Mouse (Mus musculus): ENCODE results near the gene Obp2b. TPM values are rescaled to one million over a fixed set of nuclear protein-coding genes. Genes with fewer than 3 reads are reported as not detected.
A peak's percentile ranks its signal among the peaks of the same experiment; 100 is the strongest.
"Not testable (repeated sequence)": the region's sequence is repeated elsewhere in the genome, so short reads cannot be mapped to it uniquely, and the experiment has no call there.

The Obp2b gene
- not detected for total RNA-seq (2021)
- long read RNA-seq, experiment 1 = 0 reads
- long read RNA-seq, experiment 2 = 0 reads

DNA sequence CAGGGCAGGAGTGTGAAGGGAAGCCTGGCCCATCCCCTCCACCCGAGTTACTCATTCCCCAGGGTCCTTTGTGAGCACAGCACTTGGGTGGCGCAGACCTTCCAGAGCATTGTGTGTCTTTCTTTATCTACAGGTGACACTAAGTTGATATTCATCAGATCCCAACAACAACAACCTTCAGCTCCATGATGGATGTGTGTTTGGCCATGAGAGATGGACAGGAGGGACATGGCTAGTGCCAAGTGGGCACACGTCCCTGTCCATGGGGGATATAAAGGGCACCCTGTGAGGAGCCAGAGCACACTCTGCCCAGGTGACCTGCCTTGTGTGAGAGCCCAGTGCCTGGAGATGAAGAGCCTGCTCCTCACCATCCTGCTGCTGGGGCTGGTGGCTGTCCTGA is at the start of gene Obp2b:
Obp2b (plus strand) TSS at position 301 of the 400 bp plus-strand sequence.
- DNase-seq; intact Hi-C loops (cut with DNase I); H3K27ac ChIP-seq; H3K4me3 ChIP-seq: not testable (repeated sequence)

DNA sequence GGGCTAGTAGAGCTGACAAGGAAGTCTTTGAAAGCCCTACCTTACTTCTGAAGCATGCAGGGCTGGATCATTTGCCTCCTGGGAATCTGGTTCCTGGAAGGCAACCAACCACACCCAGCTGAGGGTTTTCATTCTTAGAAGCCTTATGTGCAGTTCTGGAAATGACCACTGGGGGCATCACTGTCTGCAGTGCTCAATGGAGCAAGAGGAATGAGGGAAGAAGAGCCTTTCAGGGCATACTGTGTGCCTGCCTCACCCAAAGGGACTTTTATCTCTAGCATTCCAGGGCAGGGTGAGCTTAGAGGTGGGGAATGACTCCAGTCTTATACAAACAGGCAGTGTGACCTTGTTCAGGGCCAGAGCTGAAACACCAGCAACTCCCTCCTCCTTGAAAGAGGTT is 42.2 kb upstream of the Obp2b start:
- peak; percentile 74 for DNase-seq
- intact Hi-C loops (cut with DNase I) = no loop called here
- H3K27ac ChIP-seq = no peak overlapping the region
- H3K4me3 ChIP-seq = no peak overlapping the region
- TF ChIP-seq CTCF (IDR thresholded peaks at IDR 0.05) = peak; percentile 86

DNA sequence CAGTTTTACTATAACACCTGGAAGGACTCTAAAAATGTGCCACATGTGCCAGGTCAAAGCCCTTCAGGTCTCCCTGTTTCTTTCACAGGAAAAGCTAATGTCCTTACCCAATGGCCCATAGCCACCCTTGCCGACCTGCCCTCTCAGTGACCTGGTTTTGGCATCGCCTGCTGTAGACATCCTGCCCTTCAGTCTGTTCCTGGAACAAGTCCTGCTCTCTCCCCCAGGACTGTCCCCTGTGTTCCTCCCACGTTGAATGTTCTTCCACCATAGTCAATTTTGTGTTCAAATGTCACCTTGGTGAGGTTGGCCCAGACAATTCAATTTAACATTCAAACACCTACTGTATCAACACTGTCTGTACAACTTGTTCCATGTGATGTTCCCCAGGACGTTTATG is 39.9 kb upstream of the Obp2b start:
- intact Hi-C loops (cut with DNase I) = no loop called here
- no peak for DNase-seq
- Histone ChIP-seq H3K4me3 (no peak overlapping the region), H3K27ac (no peak overlapping the region)
- no peak for TF ChIP-seq CTCF (IDR thresholded peaks at IDR 0.05)

DNA sequence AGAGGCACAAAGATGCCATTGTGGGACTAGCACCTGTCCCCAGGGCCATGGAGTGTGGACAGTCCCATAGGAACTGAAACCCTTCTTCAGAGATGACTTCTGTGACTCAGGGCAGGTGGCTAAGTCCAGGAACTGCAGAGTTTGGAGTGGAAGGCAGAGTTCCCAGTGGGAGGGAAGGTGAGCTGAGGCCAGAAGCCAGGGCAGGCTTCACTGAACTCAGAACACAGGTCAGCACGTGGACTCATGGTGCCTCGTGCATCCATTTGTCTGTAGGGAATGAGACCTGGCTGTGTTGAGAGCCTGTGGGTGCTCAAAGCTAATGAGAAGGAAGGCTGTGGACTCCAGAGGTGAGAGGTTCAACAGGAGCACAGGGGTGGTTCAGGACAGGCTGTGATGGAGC is 38.1 kb upstream of the Obp2b start:
- no peak for TF ChIP-seq CTCF (IDR thresholded peaks at IDR 0.05)
- no peak overlapping the region for H3K27ac ChIP-seq
- intact Hi-C loops (cut with DNase I) = loop anchor here (2.0 kb wide), 1 partner anchor 54 kb away; no protein-coding TSS in a partner anchor
- no peak overlapping the region for H3K4me3 ChIP-seq
- DNase-seq = no peak

DNA sequence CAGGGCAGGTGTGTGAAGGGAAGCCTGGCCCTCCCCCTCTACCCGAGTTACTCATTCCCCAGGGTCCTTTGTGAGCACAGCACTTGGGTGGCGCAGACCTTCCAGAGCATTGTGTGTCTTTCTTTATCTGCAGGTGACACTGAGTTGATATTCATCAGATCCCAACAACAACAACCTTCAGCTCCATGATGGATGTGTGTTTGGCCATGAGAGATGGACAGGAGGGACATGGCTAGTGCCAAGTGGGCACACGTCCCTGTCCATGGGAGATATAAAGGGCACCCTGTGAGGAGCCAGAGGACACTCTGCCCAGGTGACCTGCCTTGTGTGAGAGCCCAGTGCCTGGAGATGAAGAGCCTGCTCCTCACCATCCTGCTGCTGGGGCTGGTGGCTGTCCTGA is 37.1 kb upstream of the Obp2b start, which contains the start of gene Obp2a:
Obp2a (plus strand) TSS at position 301 of the 400 bp plus-strand sequence.
- H3K27ac ChIP-seq, H3K4me3 ChIP-seq, DNase-seq: not testable (repeated sequence)
- intact Hi-C loops (cut with DNase I) = loop anchor here (2.0 kb wide), 1 partner anchor 53 kb away; no protein-coding TSS in a partner anchor

DNA sequence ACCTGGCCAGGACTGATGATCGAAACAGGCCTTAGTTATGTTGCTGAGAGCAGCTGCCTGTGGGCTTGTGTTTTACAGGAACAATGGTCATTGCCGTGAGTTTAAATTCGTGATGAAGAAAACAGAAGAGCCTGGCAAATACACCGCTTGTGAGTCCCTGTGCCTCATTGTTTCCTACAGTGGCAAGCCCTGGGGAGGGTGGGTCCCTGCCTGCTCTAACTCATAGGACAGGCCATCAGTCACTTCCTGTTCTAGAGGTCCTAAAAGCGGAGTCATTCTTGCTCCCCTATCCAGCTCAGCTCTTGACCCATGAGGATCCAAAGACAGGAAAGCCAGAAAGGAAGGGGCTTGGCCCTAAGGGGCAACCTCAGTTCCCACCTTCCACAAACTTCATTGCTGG is 35.8 kb upstream of the Obp2b start:
- TF ChIP-seq CTCF (IDR thresholded peaks at IDR 0.05) = no peak
- Histone ChIP-seq H3K4me3 (no peak overlapping the region), H3K27ac (no peak overlapping the region; the same call in 1 of the 2 replicates)
- DNase-seq = no peak
- intact Hi-C loops (cut with DNase I) = no loop called here

DNA sequence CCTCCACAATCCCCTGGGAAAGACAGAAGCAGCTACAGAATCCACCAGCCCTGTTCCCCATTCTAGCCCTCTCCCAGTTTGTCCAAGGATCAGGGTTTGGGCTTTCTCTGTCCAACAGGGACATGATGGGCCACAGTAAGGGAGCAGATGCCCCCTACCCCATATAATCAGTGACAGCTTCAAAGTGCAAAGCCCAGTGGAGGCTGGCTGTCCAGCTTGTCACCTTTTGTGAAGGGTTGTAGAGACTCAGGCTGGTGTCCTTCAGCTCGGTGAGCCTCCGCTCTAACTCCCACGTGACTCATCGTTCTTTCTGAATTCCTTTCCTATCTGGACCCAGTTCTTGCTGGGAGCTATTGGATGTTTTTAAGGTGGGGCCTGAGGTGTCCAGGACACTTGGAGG is 33.1 kb upstream of the Obp2b start:
- no peak overlapping the region for H3K4me3 ChIP-seq
- H3K27ac ChIP-seq = no peak overlapping the region
- TF ChIP-seq CTCF (IDR thresholded peaks at IDR 0.05) = no peak
- intact Hi-C loops (cut with DNase I) = no loop called here
- DNase-seq = no peak

DNA sequence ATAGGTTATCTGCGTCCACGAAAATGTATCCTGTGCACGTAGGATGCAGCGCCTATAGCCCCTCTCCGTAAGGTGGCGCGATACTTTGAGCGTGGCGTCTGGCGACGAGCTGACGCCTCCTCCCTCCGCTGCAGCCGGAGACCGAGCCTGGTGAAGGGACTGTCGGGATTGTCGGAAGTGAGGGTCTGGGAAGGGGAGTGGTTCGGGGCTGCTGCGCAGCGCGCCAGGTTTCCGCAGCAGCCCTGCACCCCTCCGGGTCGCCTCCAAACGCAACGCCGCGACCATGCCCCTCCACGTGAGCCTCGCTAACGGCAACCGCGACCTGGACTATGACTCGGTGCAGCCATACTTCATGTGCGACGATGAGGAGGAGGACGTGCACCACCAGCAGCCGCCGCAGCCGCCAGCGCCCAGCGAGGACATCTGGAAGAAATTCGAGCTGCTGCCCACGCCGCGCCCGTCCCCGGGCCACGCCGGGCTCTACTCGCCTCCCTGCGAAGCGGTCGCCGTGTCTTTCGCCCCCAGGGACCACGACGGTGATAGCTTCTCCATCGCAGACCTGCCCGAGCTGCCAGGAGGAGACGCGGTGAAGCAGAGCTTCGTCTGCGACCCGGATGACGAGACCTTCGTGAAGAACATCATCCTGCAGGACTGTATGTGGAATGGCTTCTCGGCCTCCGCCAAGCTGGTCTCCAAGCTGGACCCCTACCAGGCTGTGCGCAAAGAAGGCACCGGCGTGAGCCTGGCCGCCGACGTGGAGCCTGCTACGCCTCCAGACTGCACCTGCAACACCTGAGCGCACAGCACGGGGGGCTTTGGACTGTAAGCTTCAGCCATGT is 29.9 kb upstream of the Obp2b start, which contains the start of gene Bmyc:
Bmyc (plus strand) TSS at position 97 of the 839 bp plus-strand sequence.
- H3K4me3 ChIP-seq = peak within 1 kb of the TSS; percentile 78
- peak; percentile 84 for DNase-seq
- peak; percentile 59 for TF ChIP-seq CTCF (IDR thresholded peaks at IDR 0.05)
- intact Hi-C loops (cut with DNase I) = loop anchor here (5.0 kb wide), 1 partner anchor 50 kb away; the partner anchor contains the start of gene Lcn5
- H3K27ac ChIP-seq = peak within 1 kb of the TSS; percentile 89

DNA sequence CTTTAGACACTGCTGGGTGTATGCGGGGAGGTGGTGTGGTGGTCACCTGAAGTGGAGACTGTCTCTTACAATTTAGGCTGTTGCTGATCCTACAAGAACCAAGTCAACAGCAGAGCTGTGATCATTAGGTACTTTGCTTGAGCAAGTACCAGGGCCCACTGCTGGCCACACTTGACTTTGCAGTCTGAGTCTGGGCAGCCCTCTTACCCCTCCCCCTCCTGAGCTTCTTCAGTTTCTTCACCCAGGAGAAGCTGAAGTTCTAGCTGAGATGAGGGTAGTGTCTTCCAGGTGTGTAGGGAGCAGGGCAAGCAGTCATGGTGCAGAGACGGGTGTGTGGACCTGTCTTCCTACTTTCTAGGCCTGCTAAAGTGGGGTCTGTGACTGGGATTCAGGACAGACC is 28.7 kb upstream of the Obp2b start:
- intact Hi-C loops (cut with DNase I) = loop anchor here (5.0 kb wide), 1 partner anchor 51 kb away; the partner anchor contains the start of gene Lcn5
- Histone ChIP-seq H3K27ac (peak overlapping the region; percentile 61), H3K4me3 (peak overlapping the region; percentile 78)
- DNase-seq = peak; percentile 70
- peak; percentile 55 for TF ChIP-seq CTCF (IDR thresholded peaks at IDR 0.05)

DNA sequence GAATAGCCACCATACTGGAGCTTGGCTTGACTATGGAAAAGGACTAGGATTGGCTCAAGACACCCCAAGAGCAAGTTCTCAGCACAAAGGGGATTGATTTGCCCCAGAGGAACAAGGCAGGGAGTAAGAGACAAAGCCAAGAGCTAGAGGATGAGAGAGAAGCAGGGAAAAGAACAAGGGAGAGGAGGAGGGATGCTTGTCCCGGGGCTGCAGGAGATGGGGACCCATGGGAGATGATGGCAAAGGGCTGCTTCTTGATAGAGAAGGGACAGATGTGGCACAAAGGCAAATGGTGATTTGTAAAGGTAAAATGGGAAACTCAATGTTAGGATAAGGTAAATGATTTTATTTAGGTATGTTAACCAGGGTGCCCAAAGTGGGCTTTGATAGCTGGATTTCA is 27.8 kb upstream of the Obp2b start:
- intact Hi-C loops (cut with DNase I) = loop anchor here (5.0 kb wide), 1 partner anchor 52 kb away; the partner anchor contains the start of gene Lcn5
- not testable (repeated sequence) for H3K4me3 ChIP-seq, DNase-seq
- H3K27ac ChIP-seq = peak overlapping the region; percentile 17; the same call in 1 of the 2 replicates

DNA sequence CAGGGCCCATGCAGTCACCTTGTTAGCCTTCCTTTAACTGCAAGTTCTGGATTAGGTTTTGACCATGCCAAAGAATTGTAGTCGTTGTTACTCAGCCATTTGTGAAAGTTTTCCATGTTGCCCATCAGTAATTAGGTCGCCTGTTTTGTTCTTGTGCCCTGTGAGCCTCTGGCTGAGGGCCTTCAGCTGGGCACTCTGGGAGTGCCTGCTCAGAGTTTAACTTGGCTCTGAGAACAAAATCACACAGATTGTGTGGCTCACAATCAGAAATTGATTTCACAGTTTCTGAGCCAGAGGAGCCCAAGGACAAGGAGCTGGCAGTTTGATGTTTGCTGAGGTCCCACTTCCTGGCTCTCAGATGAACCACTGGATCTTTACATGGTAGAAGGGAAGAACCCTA is 27.0 kb upstream of the Obp2b start:
- intact Hi-C loops (cut with DNase I) = loop anchor here (5.0 kb wide), 1 partner anchor 52 kb away; the partner anchor contains the start of gene Lcn5
- not testable (repeated sequence) for H3K4me3 ChIP-seq, DNase-seq, H3K27ac ChIP-seq

DNA sequence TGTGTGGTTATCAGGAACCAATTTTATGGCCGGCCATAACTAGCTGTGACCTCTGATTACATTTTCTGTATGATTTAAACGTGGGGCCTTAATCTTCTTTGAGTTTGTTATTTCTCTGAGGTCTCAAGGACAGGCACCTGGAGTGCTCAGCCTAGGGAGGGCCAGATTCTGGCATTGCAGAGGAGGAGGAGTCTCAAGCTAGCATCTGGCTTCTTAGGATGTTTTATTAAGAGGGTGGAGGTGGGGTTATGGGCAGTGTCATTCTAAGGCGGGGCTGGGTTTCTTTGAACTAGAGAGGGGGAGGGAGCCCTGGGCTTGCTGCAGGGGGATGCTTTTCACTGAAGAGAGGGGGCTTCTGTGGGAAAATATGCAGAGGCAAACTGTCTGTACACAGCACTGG is 25.2 kb upstream of the Obp2b start:
- H3K27ac ChIP-seq; H3K4me3 ChIP-seq; intact Hi-C loops (cut with DNase I); DNase-seq: not testable (repeated sequence)

DNA sequence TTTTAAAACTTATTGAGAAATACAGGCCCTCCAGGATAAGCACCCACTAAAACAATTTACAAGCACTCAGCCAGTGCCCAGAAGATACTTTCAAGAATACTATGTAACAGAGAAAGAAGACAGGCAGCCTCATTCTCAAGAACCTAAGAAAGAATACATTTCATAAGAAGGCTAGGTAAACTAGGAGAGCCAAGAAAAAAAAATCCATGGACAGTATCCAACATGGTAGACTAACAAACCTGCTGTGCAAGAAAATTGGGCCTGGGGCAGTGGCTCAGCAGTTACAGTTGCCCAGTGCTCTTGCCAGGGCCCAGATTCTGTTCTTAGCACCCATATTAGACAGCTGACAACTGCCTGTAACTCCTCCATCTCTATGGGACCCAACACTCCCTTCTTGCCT is 19.6 kb upstream of the Obp2b start:
- intact Hi-C loops (cut with DNase I) = no loop called here
- DNase-seq = no peak
- Histone ChIP-seq H3K4me3 (no peak overlapping the region), H3K27ac (no peak overlapping the region)
- no peak for TF ChIP-seq CTCF (IDR thresholded peaks at IDR 0.05)

Measured in gastrocnemius, adult 2 months (tissue).